Mouse (Mus musculus): ENCODE measurements around the gene Gm10490. TPM values are rescaled to one million over a fixed set of nuclear protein-coding genes. Genes with fewer than 3 reads are reported as not detected.

The Gm10490 gene
- 0.29 TPM in 1 of 2 replicates, not detected in the other for polyA plus RNA-seq (2012; rRNA removed)

DNA sequence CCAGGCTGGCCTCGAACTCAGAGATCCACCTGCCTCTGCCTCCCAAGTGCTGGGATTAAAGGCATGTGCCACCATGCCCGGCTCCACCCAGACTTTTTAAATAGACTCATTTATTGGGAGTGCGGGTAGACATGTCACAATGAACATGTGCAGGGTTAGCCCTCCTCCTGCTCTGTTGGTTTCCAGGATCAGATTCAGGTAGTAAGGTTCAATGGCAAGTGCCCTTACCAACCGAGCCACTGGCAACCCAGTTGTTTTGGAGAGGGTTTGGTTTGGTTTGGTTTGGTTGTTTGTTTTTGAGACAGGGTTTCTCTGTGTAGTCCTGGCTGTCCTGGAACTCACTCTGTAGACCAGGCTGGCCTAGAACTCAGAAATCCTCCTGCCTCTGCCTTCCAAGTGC is at the start of gene Gm10490:
Gm10490 (plus strand) TSS at position 301 of the 400 bp plus-strand sequence.

DNA sequence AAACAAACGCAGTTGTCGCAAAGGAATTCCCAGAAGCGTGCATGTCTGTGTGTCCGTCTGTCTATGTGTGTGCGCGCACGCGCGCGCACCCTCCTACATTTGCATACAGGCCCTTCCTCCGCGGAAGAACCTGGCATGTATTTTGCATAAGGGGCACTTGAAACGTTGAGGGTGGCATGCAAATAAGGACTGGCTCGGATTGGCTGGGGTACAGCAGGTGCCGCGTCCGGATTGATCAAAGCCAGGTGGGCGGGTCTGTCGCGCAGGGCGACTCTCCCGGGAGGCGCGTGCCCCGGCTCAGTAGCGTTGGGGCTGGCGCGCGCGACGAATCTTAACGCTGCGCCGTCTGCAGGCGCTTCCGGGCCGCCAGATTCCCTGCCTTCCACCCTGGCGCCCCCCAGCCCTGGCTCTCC is 31.3 kb upstream of the Gm10490 start, which contains the start of gene Pim2:
Pim2 (plus strand) TSS at position 256 of the 413 bp plus-strand sequence.

DNA sequence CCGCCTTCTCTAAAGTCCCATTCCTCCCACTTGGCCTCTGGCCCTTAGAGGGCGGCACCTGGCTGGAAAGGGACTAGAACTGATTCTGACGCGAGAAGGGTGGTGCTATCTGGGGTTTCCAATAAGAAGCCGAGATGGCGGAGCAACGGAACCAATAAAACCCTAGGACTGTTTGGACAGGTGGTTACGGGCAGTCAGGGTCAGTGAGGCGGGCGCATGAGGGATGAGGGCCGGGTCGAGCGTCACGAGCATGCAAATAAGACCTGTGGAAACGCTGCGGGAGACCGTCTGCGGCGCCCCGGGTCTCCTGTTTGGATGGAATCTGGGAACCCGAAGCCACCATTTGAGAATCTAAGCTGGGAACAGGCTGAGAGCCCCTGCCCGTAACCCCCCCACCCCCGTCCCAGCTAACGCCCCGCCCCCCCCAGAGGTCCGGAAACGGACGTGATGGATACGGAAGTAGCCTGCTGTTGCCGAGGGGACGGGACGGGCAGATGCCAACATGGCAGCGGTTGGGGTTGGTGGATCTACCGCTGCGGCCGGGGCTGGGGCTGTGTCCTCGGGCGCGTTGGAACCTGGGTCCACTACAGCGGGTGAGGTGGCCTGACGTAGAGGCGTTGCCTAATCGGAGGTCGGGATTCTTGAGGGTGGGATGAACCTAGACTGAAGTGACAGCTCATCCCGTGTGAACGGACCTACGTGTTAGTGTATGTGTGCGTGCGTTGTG is 25.3 kb upstream of the Gm10490 start, which contains the start of gene Slc35a2:
Slc35a2 (plus strand) TSS at position 188 of the 727 bp plus-strand sequence.

DNA sequence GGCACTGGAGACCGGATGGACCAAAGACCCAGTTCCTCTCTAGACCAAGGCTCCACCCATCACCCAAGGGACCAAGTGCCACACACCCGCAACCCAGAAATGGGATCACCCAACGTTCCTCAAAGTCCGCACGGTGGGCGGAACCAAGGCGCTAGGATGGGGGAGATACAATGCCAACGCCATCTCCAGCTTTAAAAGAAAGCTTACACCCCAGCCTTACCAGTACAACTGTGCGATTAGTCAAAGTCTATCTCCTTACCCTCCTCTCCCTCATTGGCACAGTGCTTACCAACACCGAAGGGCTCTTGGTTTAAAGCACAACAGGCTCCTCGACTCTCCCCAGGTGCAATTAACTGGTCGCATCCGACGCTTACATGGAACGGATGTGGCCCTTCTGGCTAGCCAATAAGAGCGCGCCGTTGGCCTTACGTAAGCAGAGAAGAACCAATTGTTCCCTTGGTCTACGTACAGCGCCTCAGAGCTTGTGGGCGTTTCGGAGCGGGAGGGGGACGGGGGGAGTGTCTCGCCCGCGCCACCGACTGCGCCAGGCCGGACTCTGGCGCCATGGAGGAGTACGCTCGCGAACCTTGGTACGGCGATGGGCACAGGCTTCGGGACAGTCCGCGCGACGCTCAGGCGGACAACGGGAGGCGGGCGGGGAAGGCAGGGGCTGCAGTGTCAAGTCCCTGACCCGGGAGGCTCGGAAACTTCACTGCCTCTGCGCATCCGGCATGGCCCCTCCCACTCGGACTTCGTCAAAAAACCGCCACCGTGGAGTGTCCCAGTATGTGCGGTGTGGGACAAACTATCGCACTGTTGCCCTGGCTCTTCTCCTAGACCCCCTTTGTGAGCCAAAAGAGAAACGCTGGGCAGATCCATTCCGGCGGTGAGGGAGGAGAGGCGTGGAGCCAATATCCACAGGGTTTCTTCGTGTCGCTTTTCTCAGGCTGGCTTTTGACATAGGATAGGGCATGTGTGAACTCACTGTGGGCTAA is 10.2 kb upstream of the Gm10490 start, which contains the start of the genes Pqbp1 and Timm17b:
Pqbp1 (minus strand) TSS at position 390 of the 995 bp plus-strand sequence.
Timm17b (plus strand) TSS at position 478 of the 995 bp plus-strand sequence.

DNA sequence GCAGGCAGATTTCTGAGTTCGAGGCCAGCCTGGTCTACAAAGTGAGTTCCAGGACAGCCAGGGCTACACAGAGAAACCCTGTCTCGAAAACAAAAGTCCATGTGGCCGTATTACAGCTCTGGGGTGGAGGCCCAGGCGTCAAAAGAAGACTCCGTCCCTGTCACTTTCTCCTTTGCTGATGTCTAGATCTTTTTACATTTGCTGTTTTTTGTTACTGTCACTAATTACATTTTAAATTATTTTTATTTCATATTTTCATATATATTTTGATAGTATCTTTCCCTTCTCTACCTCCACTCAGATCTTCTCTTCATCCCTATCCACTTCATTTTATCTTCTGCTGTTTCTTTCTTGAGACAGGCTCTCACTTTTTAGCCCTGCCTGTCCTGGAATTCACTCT is 1.6 kb upstream of the Gm10490 start, which contains the start of gene Gm10491:
Gm10491 (minus strand) TSS at position 101 of the 400 bp plus-strand sequence.

DNA sequence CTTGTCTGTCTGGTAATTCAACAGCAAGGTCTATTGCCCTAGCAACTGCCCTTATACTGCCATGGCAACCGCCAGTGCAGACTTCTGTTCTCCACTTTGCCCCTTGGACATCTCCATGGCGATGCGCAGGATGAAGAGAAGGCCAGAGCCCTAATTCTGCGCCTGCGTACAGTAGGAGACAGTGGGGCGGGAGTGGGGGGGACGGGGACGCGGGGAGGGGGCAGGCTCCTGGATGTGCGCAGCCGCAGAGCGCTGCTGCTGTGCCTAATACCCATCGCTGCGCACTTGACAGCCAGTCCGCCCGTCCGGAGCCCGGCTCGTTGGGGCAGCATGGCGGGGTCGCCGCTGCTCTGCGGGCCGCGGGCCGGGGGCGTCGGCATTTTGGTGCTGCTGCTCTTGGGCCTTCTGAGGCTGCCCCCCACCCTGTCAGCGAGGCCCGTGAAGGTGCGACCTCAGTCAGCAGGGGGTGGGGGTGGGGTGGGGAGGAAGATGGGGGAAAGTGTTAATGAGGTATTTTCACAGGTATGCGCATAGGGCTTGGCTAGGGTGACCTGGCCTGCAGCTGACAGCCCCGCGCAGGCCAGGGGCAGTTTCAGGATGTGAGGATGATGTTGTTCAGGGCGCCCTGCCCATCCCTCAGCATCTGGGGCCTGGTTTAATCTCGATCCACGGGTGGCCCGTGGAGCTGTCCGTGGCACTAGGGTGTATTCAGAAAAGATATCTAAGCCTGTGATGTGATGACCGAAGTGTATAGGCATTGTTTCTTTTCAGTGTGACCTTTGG is 10.4 kb downstream of the Gm10490 start, which contains the start of gene Pcsk1n:
Pcsk1n (plus strand) TSS at position 222 of the 783 bp plus-strand sequence.

DNA sequence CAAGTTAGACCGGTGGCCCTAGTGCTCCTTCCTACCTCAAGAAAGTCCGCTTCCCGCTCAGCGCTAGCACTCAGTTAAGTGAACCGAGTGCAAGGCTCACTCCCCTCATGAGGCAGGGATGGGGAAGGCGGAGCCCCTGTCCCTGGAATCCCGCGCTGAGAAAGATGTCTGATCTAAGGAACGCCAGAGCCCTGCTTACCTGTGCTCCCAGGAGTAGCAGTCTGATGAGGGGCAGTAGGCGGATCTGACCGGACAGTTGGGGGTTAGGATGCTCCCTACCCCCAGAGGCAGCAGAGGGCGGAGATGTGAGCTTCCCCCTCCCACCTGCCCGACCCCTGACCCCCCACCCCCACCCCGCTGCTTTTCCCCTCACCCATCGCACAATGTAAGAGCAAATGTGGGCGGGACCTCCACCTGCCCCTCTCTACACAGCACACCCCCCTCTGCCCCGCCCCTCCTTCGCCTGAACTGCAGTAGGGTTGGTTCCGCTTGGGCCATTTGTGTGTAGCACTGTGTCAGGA is 19.0 kb downstream of the Gm10490 start, which contains the start of gene Eras:
Eras (minus strand) TSS at position 338 of the 521 bp plus-strand sequence.

DNA sequence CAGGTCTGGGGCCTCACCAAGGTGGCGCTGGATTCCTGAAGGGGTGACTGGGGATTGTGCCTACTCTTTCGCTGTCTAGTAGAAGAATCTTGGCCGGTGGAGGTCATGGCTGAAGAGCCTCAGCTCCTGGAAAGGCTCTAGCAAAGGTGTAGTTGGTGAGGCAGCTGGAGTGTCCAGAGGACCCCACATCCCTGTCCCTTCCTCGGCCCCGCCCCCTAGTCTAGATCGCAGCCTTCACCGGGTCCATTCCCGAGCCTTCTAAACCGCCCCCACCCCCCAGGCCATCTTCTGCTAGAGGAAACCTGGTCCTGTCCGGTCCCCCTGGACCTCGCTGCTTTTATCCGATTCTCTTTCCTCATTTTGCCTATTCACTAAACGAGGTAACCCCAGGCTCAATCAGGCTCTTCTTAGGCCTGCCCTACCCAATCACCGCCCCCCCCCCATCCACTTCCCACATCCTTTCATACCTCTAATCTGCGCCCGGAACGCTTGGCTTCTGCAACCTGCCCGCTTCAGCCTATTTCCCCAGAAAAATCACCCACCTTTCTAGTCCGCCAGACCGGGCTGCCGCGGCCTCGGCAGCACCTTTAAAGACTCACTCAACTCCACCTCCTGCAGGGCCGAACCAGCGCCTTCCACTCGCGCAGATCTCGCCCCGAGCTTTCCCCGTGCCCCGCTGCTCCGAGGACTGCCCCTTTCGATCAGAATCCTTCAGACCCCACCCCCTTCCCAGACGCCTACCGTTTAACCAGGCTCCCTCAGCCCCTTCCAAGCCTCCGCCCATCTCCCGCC is 38.0 kb downstream of the Gm10490 start, which contains the start of gene Hdac6:
Hdac6 (minus strand) TSS at position 782 of the 792 bp plus-strand sequence.

Other genes starting within 250 kb of the Gm10490 start
- gene Plp2, start 238.2 kb upstream of the Gm10490 start, polyA plus RNA-seq (2012; rRNA removed), result 27.1 and 66.2 TPM in 2 replicates
- gene Magix, start 228.3 kb upstream of the Gm10490 start, polyA plus RNA-seq (2012; rRNA removed), result 0.16 and 0.22 TPM in 2 replicates
- 33.8 and 34.8 TPM in 2 replicates for gene Gpkow, start 212.4 kb upstream of the Gm10490 start, polyA plus RNA-seq (2012; rRNA removed)
- 27.5 and 38.5 TPM in 2 replicates for gene Wdr45, start 195.2 kb upstream of the Gm10490 start, polyA plus RNA-seq (2012; rRNA removed)
- 0.24 and 0.42 TPM in 2 replicates for gene Gm45208, start 187.3 kb upstream of the Gm10490 start, polyA plus RNA-seq (2012; rRNA removed)
- 53.9 and 70.5 TPM in 2 replicates for gene Praf2, start 181.1 kb upstream of the Gm10490 start, polyA plus RNA-seq (2012; rRNA removed)
- 20.3 and 22.5 TPM in 2 replicates for gene Ccdc120, start 158.6 kb upstream of the Gm10490 start, polyA plus RNA-seq (2012; rRNA removed)
- 16.0 and 21.7 TPM in 2 replicates for gene Tfe3, start 147.0 kb upstream of the Gm10490 start, polyA plus RNA-seq (2012; rRNA removed)
- gene Gripap1, start 119.8 kb upstream of the Gm10490 start, polyA plus RNA-seq (2012; rRNA removed), result 72.0 and 84.3 TPM in 2 replicates
- 2.8 and 3.9 TPM in 2 replicates for gene Kcnd1, start 87.3 kb upstream of the Gm10490 start, polyA plus RNA-seq (2012; rRNA removed)
- gene Otud5, start 68.2 kb upstream of the Gm10490 start, polyA plus RNA-seq (2012; rRNA removed), result 43.7 and 56.6 TPM in 2 replicates
- gene Pim2, start 31.3 kb upstream of the Gm10490 start, polyA plus RNA-seq (2012; rRNA removed), result 11.3 and 13.8 TPM in 2 replicates
- 15.1 and 29.0 TPM in 2 replicates for gene Slc35a2, start 25.5 kb upstream of the Gm10490 start, polyA plus RNA-seq (2012; rRNA removed)
- 167 and 254 TPM in 2 replicates for gene Pqbp1, start 10.3 kb upstream of the Gm10490 start, polyA plus RNA-seq (2012; rRNA removed)
- 52.5 and 81.8 TPM in 2 replicates for gene Timm17b, start 10.2 kb upstream of the Gm10490 start, polyA plus RNA-seq (2012; rRNA removed)
- gene Gm10491, start 1.7 kb upstream of the Gm10490 start, polyA plus RNA-seq (2012; rRNA removed), result not detected in 2 replicates
- gene Pcsk1n, start 10.3 kb downstream of the Gm10490 start, polyA plus RNA-seq (2012; rRNA removed), result 14.0 and 40.0 TPM in 2 replicates
- gene Eras, start 19.1 kb downstream of the Gm10490 start, polyA plus RNA-seq (2012; rRNA removed), result 0.07 and 0.11 TPM in 2 replicates
- gene Hdac6, start 38.3 kb downstream of the Gm10490 start, polyA plus RNA-seq (2012; rRNA removed), result 88.1 and 106 TPM in 2 replicates
- gene Gata1, start 68.5 kb downstream of the Gm10490 start, polyA plus RNA-seq (2012; rRNA removed), result 9.1 and 11.0 TPM in 2 replicates
- 0.19 TPM in 1 of 2 replicates, not detected in the other for gene Glod5, start 109.0 kb downstream of the Gm10490 start, polyA plus RNA-seq (2012; rRNA removed)
- 56.8 and 78.2 TPM in 2 replicates for gene Suv39h1, start 165.2 kb downstream of the Gm10490 start, polyA plus RNA-seq (2012; rRNA removed)
- 1.7 and 1.8 TPM in 2 replicates for gene Was, start 181.0 kb downstream of the Gm10490 start, polyA plus RNA-seq (2012; rRNA removed)
- 85.7 and 88.6 TPM in 2 replicates for gene Wdr13, start 223.3 kb downstream of the Gm10490 start, polyA plus RNA-seq (2012; rRNA removed)
- 596 and 658 TPM in 2 replicates for gene Rbm3, start 236.3 kb downstream of the Gm10490 start, polyA plus RNA-seq (2012; rRNA removed)